Mouse (Mus musculus): Measurements from ENCODE around the gene Fbxw20.
"Not testable (repeated sequence)": the region's sequence is repeated elsewhere in the genome, so short reads cannot be mapped to it uniquely, and the experiment has no call there.

Gene Fbxw20

GRCm38 (mm10) chr9:109234654-109235053 lies at the start of gene Fbxw20:
Fbxw20 (minus strand) TSS chr9:109234754.
- DNase-seq (ENCODE audit: low read depth): no peak

GRCm38 (mm10) chr9:109263041-109263440 lies 28.5 kb upstream of the Fbxw20 start:
- no peak for DNase-seq (ENCODE audit: low read depth)

- DNase-seq (ENCODE audit: low read depth): no peak
These were observed 16.1 kb downstream of the Fbxw20 start for GRCm38 (mm10) chr9:109218449-109218848.

GRCm38 (mm10) chr9:109201347-109201746 lies 33.2 kb downstream of the Fbxw20 start:
- DNase-seq (ENCODE audit: low read depth): not testable (repeated sequence)

GRCm38 (mm10) chr9:109200349-109200748 lies 34.2 kb downstream of the Fbxw20 start:
- no peak for DNase-seq (ENCODE audit: low read depth)

DNA sequence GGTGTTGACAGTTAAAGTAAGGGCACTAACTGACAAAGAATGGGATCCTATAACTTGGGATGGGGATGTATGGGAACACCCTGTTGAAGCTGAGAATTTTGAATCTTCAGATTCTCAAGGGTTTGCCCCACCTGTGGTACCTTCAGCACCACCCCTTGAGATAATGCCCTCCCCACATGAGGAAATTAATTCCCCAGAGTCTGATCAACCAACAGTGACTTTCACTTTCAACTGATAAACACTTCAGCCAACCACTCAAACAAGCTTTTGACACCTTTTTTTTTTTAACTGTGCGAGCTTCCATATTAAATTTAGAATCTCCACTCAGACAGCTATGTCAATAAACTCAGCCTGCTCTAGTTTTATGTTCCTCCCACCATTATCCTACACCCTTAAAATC lies 35.2 kb downstream of the Fbxw20 start:
- no peak for DNase-seq (ENCODE audit: low read depth)

GRCm38 (mm10) chr9:109195875-109196274 lies 38.7 kb downstream of the Fbxw20 start, which contains the start of gene Fbxw13:
Fbxw13 (minus strand) TSS chr9:109195975.
- not testable (repeated sequence) for DNase-seq (ENCODE audit: low read depth)

- no peak for DNase-seq (ENCODE audit: low read depth)
These were observed 57.3 kb downstream of the Fbxw20 start for GRCm38 (mm10) chr9:109177208-109177607.

DNA sequence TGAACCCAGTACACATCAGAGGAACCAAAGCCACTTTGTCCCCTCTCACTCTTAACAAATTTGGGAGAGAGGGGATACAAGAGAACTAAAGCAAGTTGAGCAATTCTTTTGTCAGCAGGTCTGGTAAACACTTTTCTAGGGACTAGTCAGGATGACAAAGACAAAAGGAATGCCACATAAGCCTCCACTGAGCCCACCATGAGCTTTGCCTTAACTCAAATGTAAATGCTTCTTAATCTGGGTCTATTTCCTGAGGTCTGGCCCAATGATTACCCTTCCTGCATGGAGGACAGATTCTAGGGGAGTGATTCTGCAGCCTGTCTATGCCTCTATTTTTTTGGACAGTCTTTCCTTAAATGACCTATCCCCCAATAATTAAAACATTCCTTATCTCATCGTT lies 58.3 kb downstream of the Fbxw20 start:
- no peak for DNase-seq (ENCODE audit: low read depth)
